Mouse (Mus musculus): ENCODE measurements at regions not wholly inside any gene's neighbourhood (a gene's known extent, or its start where the extent isn't known, plus 50 kb on each side); places are given as distances from the start of the nearest gene placed in this dataset.

DNA sequence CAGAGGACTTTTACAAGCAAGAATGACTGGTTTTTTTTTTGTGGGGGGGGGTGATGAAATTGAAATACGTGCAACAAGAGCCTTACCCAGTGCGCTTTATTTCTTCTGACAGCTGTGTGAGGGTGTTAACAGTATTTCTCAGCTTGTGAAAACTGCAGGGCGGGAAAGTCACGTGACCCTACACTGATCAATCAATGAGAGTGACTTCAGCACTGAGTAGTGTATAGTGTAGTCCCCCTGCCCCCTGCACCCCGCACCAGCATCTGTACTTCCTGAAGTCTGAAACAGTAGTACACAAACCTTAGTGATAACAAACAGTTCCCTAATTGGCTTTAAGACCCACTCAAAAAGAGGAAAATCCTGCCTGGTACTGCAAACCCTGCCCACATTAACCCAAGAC lies 158.5 kb upstream of the Adamts5 start:
- no peak for ATAC-seq
- H3K4me1 ChIP-seq (ENCODE audit: insufficient read depth): no peaks in the 10 kb centered on the region
- H3K4me2 ChIP-seq (ENCODE audit: low read depth): no peak overlapping the region
- H3K36me3 ChIP-seq (ENCODE audit: insufficient read depth): no peaks in the 10 kb centered on the region
- no peak overlapping the region for H3K27ac ChIP-seq (ENCODE audit: low read depth, low read length)
- 78% methylated on average over 5 of the region's 5 CpGs for WGBS
- no peak for TF ChIP-seq CTCF (IDR thresholded peaks at IDR 0.05; ENCODE audit: low read depth)
- DNase-seq: no peak
- no peaks in the 10 kb centered on the region for H3K9me3 ChIP-seq (ENCODE audit: low read length)
- no peak overlapping the region for H3K4me3 ChIP-seq (ENCODE audit: low read depth, low read length)
- H3K27me3 ChIP-seq (ENCODE audit: insufficient read depth, low read length): no peaks in the 10 kb centered on the region
- no peak overlapping the region for H3K9ac ChIP-seq

DNA sequence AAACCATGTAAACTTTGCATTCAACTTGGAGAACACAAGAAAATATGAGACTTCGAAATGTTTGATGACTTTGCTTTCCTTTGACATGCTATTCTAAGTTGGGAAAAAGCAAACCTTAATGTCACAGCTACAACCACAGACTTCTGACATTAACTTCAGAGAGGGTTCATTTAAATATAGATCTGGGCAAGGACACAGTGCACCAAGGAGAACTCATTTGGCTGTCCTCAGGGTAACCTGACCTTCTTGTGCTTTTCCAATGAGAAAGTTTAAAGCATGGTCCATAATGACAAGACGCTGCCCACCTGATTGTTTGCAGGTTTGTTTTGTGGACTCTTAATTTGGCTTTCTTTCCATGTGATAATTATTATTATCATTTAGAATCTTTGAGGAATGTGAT lies 143.1 kb upstream of the Adamts5 start:
- Histone ChIP-seq H3K36me3 (ENCODE audit: insufficient read depth) (no peaks in the 10 kb centered on the region), H3K4me3 (ENCODE audit: low read depth, low read length) (no peak overlapping the region), H3K4me2 (ENCODE audit: low read depth) (no peak overlapping the region), H3K27me3 (ENCODE audit: insufficient read depth, low read length) (no peaks in the 10 kb centered on the region), H3K9ac (no peak overlapping the region), H3K4me1 (ENCODE audit: insufficient read depth) (no peaks in the 10 kb centered on the region), H3K27ac (ENCODE audit: low read depth, low read length) (no peak overlapping the region), H3K9me3 (ENCODE audit: low read length) (no peaks in the 10 kb centered on the region)
- no peak for TF ChIP-seq CTCF (IDR thresholded peaks at IDR 0.05; ENCODE audit: low read depth)
- DNase-seq: no peak
- no peak for ATAC-seq
- WGBS: 94% methylated on average over 2 of the region's 2 CpGs

GRCm38 (mm10) chr16:86034772-86035171 lies 133.1 kb upstream of the Adamts5 start:
- H3K9me3 ChIP-seq (ENCODE audit: low read length): no peaks in the 10 kb centered on the region
- no peaks in the 10 kb centered on the region for H3K27me3 ChIP-seq (ENCODE audit: insufficient read depth, low read length)
- no peak for TF ChIP-seq CTCF (IDR thresholded peaks at IDR 0.05; ENCODE audit: low read depth)
- no peaks in the 10 kb centered on the region for H3K4me1 ChIP-seq (ENCODE audit: insufficient read depth)
- no peak overlapping the region for H3K4me3 ChIP-seq (ENCODE audit: low read depth, low read length)
- no peaks in the 10 kb centered on the region for H3K36me3 ChIP-seq (ENCODE audit: insufficient read depth)
- H3K4me2 ChIP-seq (ENCODE audit: low read depth): no peak overlapping the region
- DNase-seq (no peak), ATAC-seq (no peak)
- no peak overlapping the region for H3K9ac ChIP-seq
- 93% methylated on average over 9 of the region's 9 CpGs for WGBS
- no peak overlapping the region for H3K27ac ChIP-seq (ENCODE audit: low read depth, low read length)

- TF ChIP-seq CTCF (IDR thresholded peaks at IDR 0.05; ENCODE audit: low read depth): no peak
- H3K27me3 ChIP-seq (ENCODE audit: insufficient read depth, low read length): no peaks in the 10 kb centered on the region
- no peak overlapping the region for H3K4me3 ChIP-seq (ENCODE audit: low read depth, low read length)
- DNase-seq (no peak), ATAC-seq (no peak)
- 78% methylated on average over 2 of the region's 2 CpGs for WGBS
- H3K4me2 ChIP-seq (ENCODE audit: low read depth): no peak overlapping the region
- H3K9me3 ChIP-seq (ENCODE audit: low read length): no peaks in the 10 kb centered on the region
- H3K9ac ChIP-seq: no peak overlapping the region
- no peaks in the 10 kb centered on the region for H3K36me3 ChIP-seq (ENCODE audit: insufficient read depth)
- no peak overlapping the region for H3K27ac ChIP-seq (ENCODE audit: low read depth, low read length)
- H3K4me1 ChIP-seq (ENCODE audit: insufficient read depth): no peaks in the 10 kb centered on the region
Measured at GRCm38 (mm10) chr16:86027700-86028099, 126.1 kb upstream of the Adamts5 start.

DNA sequence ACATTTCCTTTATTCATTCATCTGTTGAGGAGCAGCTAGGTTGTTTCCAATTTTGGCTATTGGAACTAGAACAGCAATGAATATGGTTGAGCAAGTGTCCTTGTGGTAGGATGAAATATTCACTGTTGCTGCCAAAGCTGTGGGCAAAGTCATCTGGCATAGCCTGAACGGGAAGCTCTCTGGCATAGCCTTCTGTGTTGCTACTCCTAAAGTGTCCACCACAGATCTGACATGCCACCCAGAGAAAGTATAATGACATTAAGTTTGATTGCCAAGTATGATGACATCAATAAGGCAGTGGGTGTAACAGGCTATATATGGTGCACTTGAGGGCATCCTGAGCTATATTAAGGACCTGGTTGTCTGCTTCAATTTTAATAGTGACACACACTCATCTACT lies 113.7 kb upstream of the Adamts5 start:
- Histone ChIP-seq H3K4me2 (ENCODE audit: low read depth) (no peak overlapping the region), H3K27ac (ENCODE audit: low read depth, low read length) (no peak overlapping the region), H3K36me3 (ENCODE audit: insufficient read depth) (no peaks in the 10 kb centered on the region), H3K9ac (no peak overlapping the region), H3K4me3 (ENCODE audit: low read depth, low read length) (no peak overlapping the region), H3K9me3 (ENCODE audit: low read length) (no peaks in the 10 kb centered on the region), H3K4me1 (ENCODE audit: insufficient read depth) (no peaks in the 10 kb centered on the region), H3K27me3 (ENCODE audit: insufficient read depth, low read length) (no peaks in the 10 kb centered on the region)
- 55% methylated on average over 1 of the region's 1 CpGs for WGBS
- DNase-seq (no peak), ATAC-seq (no peak)
- TF ChIP-seq CTCF (IDR thresholded peaks at IDR 0.05; ENCODE audit: low read depth): no peak

DNA sequence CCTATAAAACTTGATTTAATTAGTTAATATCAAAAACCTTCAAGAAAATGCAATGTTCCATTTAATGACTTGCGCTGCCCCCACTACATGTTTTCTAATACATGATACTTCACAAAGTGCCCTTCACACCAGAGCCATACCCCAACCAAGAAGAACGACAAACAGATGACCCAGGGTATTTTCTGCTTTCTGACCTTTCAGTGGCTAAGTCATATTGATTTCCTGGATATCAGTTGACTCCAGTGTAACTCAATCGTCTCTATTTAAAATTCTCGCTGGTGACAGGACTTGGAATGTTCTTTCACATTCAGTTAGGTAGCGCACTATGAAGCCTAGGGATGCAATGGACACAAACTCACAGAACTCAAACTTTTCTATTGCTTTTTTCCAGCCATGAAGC lies 109.4 kb upstream of the Adamts5 start:
- TF ChIP-seq CTCF (IDR thresholded peaks at IDR 0.05; ENCODE audit: low read depth): no peak
- Histone ChIP-seq H3K4me2 (ENCODE audit: low read depth) (no peak overlapping the region), H3K4me1 (ENCODE audit: insufficient read depth) (no peaks in the 10 kb centered on the region), H3K27me3 (ENCODE audit: insufficient read depth, low read length) (no peaks in the 10 kb centered on the region), H3K36me3 (ENCODE audit: insufficient read depth) (no peaks in the 10 kb centered on the region), H3K9ac (no peak overlapping the region), H3K4me3 (ENCODE audit: low read depth, low read length) (no peak overlapping the region), H3K9me3 (ENCODE audit: low read length) (no peaks in the 10 kb centered on the region), H3K27ac (ENCODE audit: low read depth, low read length) (no peak overlapping the region)
- ATAC-seq (no peak), DNase-seq (no peak)
- 91% methylated on average over 5 of the region's 5 CpGs for WGBS

DNA sequence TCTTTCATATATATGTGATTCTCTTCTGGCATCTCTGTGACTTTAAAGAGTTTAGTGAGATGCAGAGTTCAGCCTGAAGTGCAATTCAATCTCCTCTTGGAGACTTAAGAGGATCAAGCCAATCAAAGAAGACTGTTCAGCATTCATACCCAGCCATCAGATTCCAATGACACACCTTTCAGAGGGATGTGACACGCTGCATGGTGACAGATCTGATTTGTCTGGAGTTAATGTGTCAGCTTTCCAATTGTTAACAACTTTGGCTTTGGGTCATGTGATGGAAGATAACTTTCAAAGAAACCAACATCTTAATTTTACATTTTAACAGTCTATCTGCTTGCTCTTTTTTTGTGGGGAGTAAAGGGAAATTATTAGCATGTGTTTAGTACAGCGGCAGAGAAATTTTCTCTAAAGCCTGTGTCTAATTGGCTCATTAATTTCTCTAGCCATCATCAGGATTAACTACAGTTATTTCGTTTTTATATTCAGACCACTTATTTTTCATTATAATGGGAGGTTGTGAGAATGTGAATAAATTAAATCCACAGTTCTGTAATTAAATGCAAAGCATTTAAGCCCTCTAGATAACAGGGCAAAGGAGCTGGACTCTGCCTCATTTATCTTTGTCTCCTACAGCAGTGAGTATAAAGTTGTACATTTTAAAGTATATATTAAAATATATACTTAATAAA lies 108.2 kb upstream of the Adamts5 start:
- no peak for TF ChIP-seq CTCF (IDR thresholded peaks at IDR 0.05; ENCODE audit: low read depth)
- no peak overlapping the region for H3K4me2 ChIP-seq (ENCODE audit: low read depth)
- 12% methylated on average over 3 of the region's 3 CpGs for WGBS
- no peaks in the 10 kb centered on the region for H3K27me3 ChIP-seq (ENCODE audit: insufficient read depth, low read length)
- H3K4me1 ChIP-seq (ENCODE audit: insufficient read depth): no peaks in the 10 kb centered on the region
- no peak overlapping the region for H3K27ac ChIP-seq (ENCODE audit: low read depth, low read length)
- H3K9ac ChIP-seq: no peak overlapping the region
- DNase-seq (no peak), ATAC-seq (no peak)
- no peak overlapping the region for H3K4me3 ChIP-seq (ENCODE audit: low read depth, low read length)
- no peaks in the 10 kb centered on the region for H3K9me3 ChIP-seq (ENCODE audit: low read length)
- no peaks in the 10 kb centered on the region for H3K36me3 ChIP-seq (ENCODE audit: insufficient read depth)
